Mouse (Mus musculus): ENCODE data around the gene Pkn1.
A peak's percentile ranks its signal among the peaks of the same experiment; 100 is the strongest.

The Pkn1 gene

DNA sequence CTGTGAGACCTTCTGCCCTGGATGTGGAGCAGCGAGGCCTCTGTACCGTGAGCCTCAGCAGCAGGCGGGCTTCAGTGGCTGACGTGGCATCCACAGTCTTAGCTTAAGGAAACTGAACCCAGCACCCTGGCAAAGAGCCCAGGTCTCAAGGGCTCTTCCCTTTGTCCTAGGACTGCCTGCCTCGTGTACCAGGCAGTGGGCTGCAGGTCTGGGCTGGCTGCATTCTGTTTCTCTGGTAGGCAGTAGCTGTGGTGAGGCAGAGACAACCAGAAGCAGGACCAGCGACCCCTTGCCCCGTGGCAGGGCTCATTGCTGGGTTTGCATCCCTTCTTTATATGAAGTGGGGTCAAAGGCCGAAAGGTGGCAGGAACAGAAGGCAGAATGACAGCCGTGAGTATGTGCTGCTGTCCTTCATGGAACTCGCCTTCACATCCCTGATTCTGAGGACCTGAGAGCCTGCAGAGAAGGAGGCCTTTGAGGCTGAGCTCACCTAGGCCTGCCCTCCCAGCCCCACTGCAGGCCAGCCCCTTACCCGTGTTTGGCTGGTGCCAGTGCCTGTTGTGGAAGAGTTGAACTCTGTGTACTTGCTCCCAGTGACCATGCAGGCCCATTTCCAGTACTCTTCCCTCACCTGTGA, 24.6 kb upstream of the Pkn1 start:
- no peak for DNase-seq

DNA sequence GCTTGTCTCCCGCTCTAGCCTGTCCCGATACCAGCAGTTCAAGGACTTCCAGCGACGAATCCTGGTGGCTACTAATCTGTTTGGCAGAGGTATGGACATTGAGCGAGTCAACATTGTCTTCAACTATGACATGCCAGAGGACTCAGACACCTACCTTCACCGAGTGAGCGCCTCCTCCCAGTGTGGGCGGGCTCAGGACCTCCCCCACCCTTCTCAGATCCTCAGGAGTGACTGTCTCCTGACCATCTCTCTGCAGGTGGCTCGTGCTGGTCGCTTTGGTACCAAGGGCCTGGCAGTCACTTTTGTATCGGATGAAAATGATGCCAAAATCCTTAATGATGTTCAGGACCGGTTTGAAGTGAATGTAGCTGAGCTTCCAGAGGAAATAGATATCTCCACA, 23.7 kb upstream of the Pkn1 start:
- DNase-seq: no peak

GRCm38 (mm10) chr8:83721405-83722025, 22.5 kb upstream of the Pkn1 start:
- no peak for DNase-seq

DNA sequence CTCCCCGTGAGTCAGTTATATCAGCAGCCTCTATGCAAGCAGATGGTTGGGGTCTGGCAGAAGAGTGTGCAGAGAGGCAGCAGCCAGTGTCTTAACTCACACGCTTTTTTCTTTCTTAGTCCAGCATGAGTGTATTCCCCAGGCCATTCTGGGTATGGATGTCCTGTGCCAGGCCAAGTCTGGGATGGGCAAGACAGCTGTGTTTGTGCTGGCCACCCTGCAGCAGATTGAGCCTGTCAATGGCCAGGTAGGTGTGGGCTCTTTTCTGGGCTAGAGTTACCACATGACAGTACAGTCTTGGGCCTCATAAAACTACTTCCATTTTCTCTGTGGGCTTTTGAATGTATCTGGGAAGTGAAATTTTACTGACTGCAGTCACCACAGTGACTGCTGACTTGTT, 20.7 kb upstream of the Pkn1 start:
- DNase-seq: no peak

GRCm38 (mm10) chr8:83719048-83719447, 20.1 kb upstream of the Pkn1 start:
- DNase-seq: no peak

- DNase-seq: no peak
Measured at GRCm38 (mm10) chr8:83716563-83716962, 17.6 kb upstream of the Pkn1 start.

- DNase-seq: no peak
Measured at GRCm38 (mm10) chr8:83715771-83716170, 16.8 kb upstream of the Pkn1 start.

DNA sequence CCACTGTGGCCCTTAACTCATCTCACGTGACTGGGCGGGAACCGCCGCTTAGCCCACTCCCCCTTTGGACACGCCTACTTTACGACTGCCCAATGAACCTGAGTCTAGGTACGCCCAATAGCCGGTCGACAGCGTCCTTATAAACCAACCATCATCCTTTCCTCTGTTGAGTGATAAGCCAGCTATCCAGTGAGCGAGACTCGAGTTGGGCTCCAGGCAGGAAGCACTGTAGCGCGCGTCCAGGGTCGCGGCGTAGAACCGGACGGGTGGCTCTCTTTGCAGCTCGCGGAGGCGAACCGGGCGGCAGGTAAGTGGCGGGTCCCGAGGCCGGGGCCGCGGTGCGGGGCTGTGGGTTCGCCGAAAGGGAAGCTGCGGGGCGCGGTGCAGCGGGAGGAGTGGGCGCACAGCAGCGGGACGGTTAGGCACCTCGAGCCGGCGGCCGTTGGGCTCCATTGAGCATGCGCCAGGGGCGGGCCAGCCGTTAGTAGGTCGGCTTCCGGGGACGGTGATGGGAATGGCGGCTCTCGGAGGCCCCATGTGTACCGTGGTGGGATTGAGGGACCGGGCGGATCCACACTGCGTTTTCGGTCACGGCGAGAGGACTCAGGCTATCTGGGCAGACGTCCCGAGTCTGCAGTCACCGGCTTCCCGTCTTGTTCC, 16.2 kb upstream of the Pkn1 start, which contains the start of gene Ddx39:
Gene Ddx39, plus strand, starts transcription at position 147 of the 660 bp plus-strand sequence.
- peak; percentile 92 for DNase-seq

- DNase-seq: no peak
Measured at GRCm38 (mm10) chr8:83714676-83715030, 15.7 kb upstream of the Pkn1 start.

DNA sequence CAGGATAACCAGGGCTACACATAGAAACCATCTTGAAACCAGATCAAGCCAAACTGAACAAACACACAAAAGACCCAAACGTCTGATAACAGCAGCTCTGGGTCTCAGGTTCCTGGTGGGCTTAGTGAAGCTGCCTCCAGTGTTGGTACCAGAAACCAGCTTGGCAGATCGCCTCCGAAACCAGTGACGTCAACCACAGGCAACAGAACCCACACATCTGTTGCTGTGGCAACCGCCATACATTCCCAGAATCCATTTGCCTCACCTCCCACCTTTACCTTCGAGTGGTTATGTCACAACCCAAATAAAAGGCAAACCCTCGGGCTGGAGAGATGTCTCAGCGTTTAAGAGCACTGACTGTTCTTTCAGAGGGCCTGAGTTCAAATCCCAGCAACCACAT, 8.6 kb upstream of the Pkn1 start:
- DNase-seq: no peak

DNA sequence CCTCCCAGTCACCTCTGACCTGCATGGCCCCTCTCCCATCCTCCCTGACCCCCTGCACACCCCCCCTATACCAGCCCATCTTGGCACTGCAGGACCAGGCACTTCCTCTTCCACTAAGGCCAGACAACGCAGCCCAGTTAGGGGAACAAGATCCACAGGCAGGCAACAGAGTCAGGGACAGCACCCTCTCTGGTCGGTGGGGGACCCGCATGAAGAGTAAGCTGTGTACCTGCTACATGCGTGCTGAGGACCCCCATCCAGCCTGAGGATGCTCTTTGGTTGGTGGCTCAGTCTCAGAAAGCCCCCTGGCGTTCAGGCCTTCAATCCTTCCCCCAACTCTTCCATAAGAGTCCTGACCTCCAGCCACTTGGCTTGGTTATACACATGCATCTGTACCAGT, 7.4 kb upstream of the Pkn1 start:
- DNase-seq: no peak

- no peak for DNase-seq
Measured at GRCm38 (mm10) chr8:83703426-83703825, 4.4 kb upstream of the Pkn1 start.

DNA sequence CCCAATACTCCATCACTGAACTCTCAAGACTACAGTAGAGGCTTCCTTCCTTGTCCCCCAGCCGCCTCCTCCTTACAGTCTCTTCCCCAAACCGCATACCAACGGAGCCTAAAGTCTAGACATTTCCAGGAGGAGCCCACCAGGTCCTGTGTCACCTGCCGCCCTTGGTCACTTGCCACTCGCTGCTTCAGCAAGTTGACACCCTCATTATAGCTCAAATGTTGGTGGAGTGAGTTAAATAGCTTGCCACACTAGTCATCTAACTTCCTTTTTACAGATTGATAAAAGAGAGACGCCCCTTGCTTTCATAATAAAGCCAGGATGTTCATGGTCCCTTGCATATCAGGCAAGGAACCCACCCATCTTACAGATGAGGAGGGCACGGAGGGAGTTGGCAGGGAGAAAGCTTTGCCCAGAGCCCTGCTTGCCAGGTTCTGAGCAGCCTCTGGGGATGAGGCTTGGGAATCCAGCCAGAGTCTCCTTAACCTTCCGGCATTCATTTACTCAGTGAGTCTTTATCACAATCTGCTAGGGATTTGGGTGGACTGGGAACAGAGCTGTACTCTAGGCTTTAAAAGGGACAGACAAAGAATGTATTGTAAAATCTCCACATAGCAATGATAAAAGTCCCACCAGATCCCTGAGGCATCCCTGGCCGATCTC, 1.6 kb upstream of the Pkn1 start:
- DNase-seq: no peak

DNA sequence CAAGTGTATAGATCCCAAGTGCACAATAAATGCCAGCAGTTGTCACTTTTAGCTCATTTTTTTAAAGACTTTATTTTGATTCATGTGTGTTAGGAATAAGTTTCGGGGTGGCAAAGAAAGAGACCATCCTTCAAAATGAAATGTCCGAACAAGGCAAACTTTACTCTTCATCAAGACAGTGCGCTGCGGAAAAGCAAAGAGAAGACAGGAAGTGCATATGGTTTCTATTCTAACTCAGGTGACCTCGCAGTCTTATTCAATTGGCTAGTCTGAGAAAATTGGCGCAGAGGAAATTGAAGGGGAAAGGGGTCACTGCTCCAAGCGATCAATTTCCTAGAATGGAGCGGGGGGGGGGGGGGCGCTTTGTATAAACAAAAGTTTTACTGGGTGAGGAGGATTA, 587 bp upstream of the Pkn1 start:
- DNase-seq: no peak

GRCm38 (mm10) chr8:83698291-83698660, 703 bp downstream of the Pkn1 start:
- peak; percentile 54 for DNase-seq

- DNase-seq: no peak
Measured at GRCm38 (mm10) chr8:83697374-83698220, 1.4 kb downstream of the Pkn1 start.

- DNase-seq: no peak
Measured at GRCm38 (mm10) chr8:83695351-83696106, 3.5 kb downstream of the Pkn1 start.

GRCm38 (mm10) chr8:83694369-83695160, 4.4 kb downstream of the Pkn1 start:
- no peak for DNase-seq

DNA sequence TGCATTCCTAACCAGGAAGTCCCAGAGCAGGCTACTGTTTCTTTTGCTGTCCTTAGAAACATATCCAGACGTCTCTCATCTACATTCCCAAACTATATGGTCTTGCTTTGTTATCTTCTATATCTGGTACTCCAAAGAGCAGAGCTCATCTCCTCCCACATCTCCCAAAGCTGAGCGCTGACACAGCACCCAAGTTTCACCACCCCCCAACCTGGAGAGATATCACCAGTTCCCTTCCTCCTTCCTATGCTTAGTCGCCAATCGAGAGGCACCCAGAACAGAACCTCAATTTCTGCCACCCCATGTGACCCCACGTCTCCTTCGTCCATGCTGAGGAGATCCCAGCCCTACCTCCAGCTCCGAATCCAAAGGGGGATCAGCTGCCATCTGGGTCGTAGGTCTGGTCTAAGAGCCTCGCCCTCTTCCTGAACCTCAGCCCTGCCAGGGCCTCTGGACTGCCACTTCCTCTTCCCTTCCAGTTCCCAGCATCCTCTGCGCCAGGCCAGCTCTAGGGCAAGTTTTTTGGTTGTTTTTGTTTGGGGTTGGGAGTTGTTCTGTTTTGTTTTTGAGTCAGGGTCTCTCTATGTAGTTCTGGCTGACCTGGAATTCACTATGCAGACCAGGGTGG, 5.3 kb downstream of the Pkn1 start:
- DNase-seq: no peak

GRCm38 (mm10) chr8:83689264-83689663, 9.7 kb downstream of the Pkn1 start:
- DNase-seq: no peak

- no peak for DNase-seq
Measured at GRCm38 (mm10) chr8:83684517-83684916, 14.5 kb downstream of the Pkn1 start.

Measured in cerebellum, adult 11 months (tissue).